Mouse (Mus musculus) liver, embryonic 16.5 days (tissue): ENCODE measurements at regions not wholly inside any gene's neighbourhood (a gene's known extent, or its start where the extent isn't known, plus 50 kb on each side); places are given as distances from the start of the nearest gene placed in this dataset.

Source experiments
- ATAC-seq: fragments of 200-750 bp; cut with Nextera tagmentation; 2 replicates; pipeline ENCODE4 v1.8.0; 2017; ENCODE audit warnings: low read depth, mild to moderate bottlenecking, moderate number of reproducible peaks, moderate library complexity
- H3K27ac ChIP-seq: fragments of 300-500 bp; sonication (generic); 2 replicates; pipeline ENCODE4 v1.5.1; 2014; ENCODE audit warnings: mild to moderate bottlenecking, low read length
- H3K27me3 ChIP-seq: fragments of 300-500 bp; sonication (generic); 2 replicates; pipeline ENCODE4 v1.6.1; 2014; ENCODE audit warnings: low read depth, low read length, mixed read lengths; ENCODE audit not compliant: control insufficient read depth, insufficient read depth
- H3K36me3 ChIP-seq: fragments of 300-500 bp; sonication (generic); 2 replicates; pipeline ENCODE4 v1.6.1; 2014; ENCODE audit warnings: mild to moderate bottlenecking; ENCODE audit not compliant: control insufficient read depth, insufficient read depth
- H3K4me1 ChIP-seq: fragments of 300-500 bp; sonication (generic); 2 replicates; pipeline ENCODE4 v1.6.1; 2014; ENCODE audit warnings: low read depth, low read length, mixed read lengths; ENCODE audit not compliant: control insufficient read depth
- H3K4me2 ChIP-seq: fragments of 300-500 bp; sonication (generic); 2 replicates; pipeline ENCODE4 v1.6.1; 2014; ENCODE audit warnings: low read depth, low read length, mixed read lengths
- H3K4me3 ChIP-seq: fragments of 300-500 bp; sonication (generic); 2 replicates; pipeline ENCODE4 v1.5.1; 2014; ENCODE audit warnings: low read depth, mild to moderate bottlenecking, low read length
- H3K9ac ChIP-seq: fragments of 300-500 bp; sonication (generic); 2 replicates; pipeline ENCODE4 v1.6.1; 2014; ENCODE audit warnings: low read depth, low read length
- H3K9me3 ChIP-seq: fragments of 300-500 bp; sonication (generic); replicated peaks from 2 replicates; pipeline ENCODE4 v1.6.1; 2016; ENCODE audit warnings: low read length; ENCODE audit not compliant: control insufficient read depth
- WGBS: fragments of 180-500 bp; shearing (Covaris S2); extraction: QIAGEN DNeasy Blood & Tissue Kit; methylation state at CpG from one replicate; pipeline ENCODE4 v1.1.7; 2014; ENCODE audit not compliant: insufficient replicate concordance; 5-methylcytosine and 5-hydroxymethylcytosine counted together

- Histone ChIP-seq H3K9ac (no peak overlapping the region), H3K27ac (no peak overlapping the region), H3K4me1 (no peaks in the 10 kb centered on the region), H3K36me3 (no peaks in the 10 kb centered on the region), H3K27me3 (no peaks in the 10 kb centered on the region), H3K4me2 (no peak overlapping the region), H3K9me3 (no peaks in the 10 kb centered on the region), H3K4me3 (no peak overlapping the region)
- no peak for ATAC-seq
- WGBS = 34% methylated on average over 4 of the region's 4 CpGs
Observed at GRCm38 (mm10) chr2:133438018-133438417, 113.9 kb upstream of the Bmp2 start.

- H3K4me2 ChIP-seq = no peak overlapping the region
- WGBS = 60% methylated on average over 4 of the region's 4 CpGs
- H3K4me3 ChIP-seq = no peak overlapping the region
- H3K27ac ChIP-seq = no peak overlapping the region
- ATAC-seq = no peak
- no peaks in the 10 kb centered on the region for H3K4me1 ChIP-seq
- no peaks in the 10 kb centered on the region for H3K9me3 ChIP-seq
- H3K9ac ChIP-seq = no peak overlapping the region
- no peaks in the 10 kb centered on the region for H3K36me3 ChIP-seq
- H3K27me3 ChIP-seq = no peaks in the 10 kb centered on the region
Observed at GRCm38 (mm10) chr2:133443024-133443423, 108.9 kb upstream of the Bmp2 start.

- H3K4me1 ChIP-seq = no peaks in the 10 kb centered on the region
- WGBS = 46% methylated on average over 2 of the region's 2 CpGs
Observed at GRCm38 (mm10) chr2:133443490-133443889, 108.5 kb upstream of the Bmp2 start.

GRCm38 (mm10) chr2:133452947-133453346 is 99.0 kb upstream of the Bmp2 start:
- no peak overlapping the region for H3K4me2 ChIP-seq
- no peak for ATAC-seq
- H3K4me1 ChIP-seq = no peaks in the 10 kb centered on the region
- H3K27me3 ChIP-seq = no peaks in the 10 kb centered on the region
- 40% methylated on average over 6 of the region's 6 CpGs for WGBS
- H3K4me3 ChIP-seq = no peak overlapping the region
- H3K9ac ChIP-seq = no peak overlapping the region
- H3K27ac ChIP-seq = no peak overlapping the region
- no peaks in the 10 kb centered on the region for H3K9me3 ChIP-seq
- H3K36me3 ChIP-seq = no peaks in the 10 kb centered on the region

More at GRCm38 (mm10) chr2:133443490-133443889, 108.5 kb upstream of the Bmp2 start:
- no peak overlapping the region for H3K27ac ChIP-seq
- H3K27me3 ChIP-seq = no peaks in the 10 kb centered on the region
- H3K36me3 ChIP-seq = no peaks in the 10 kb centered on the region
- H3K4me2 ChIP-seq = no peak overlapping the region
- ATAC-seq = no peak
- H3K9ac ChIP-seq = no peak overlapping the region
- no peak overlapping the region for H3K4me3 ChIP-seq
- H3K9me3 ChIP-seq = no peaks in the 10 kb centered on the region

GRCm38 (mm10) chr2:133455484-133456170 is 96.3 kb upstream of the Bmp2 start:
- no peaks in the 10 kb centered on the region for H3K36me3 ChIP-seq
- H3K27ac ChIP-seq = no peak overlapping the region
- H3K9ac ChIP-seq = no peak overlapping the region
- H3K4me1 ChIP-seq = no peaks in the 10 kb centered on the region
- H3K4me2 ChIP-seq = no peak overlapping the region
- 51% methylated on average over 7 of the region's 7 CpGs for WGBS
- H3K4me3 ChIP-seq = no peak overlapping the region
- no peaks in the 10 kb centered on the region for H3K9me3 ChIP-seq
- no peak for ATAC-seq
- H3K27me3 ChIP-seq = no peaks in the 10 kb centered on the region

GRCm38 (mm10) chr2:133456785-133457184 is 95.2 kb upstream of the Bmp2 start:
- Histone ChIP-seq H3K27me3 (no peaks in the 10 kb centered on the region), H3K4me3 (no peak overlapping the region), H3K36me3 (no peaks in the 10 kb centered on the region), H3K4me2 (no peak overlapping the region), H3K27ac (no peak overlapping the region), H3K9me3 (no peaks in the 10 kb centered on the region), H3K9ac (no peak overlapping the region), H3K4me1 (no peaks in the 10 kb centered on the region)
- no peak for ATAC-seq
- 32% methylated on average over 2 of the region's 2 CpGs for WGBS

GRCm38 (mm10) chr2:133458735-133459134 is 93.2 kb upstream of the Bmp2 start:
- Histone ChIP-seq H3K27me3 (no peaks in the 10 kb centered on the region), H3K36me3 (no peaks in the 10 kb centered on the region), H3K4me2 (no peak overlapping the region), H3K9me3 (no peaks in the 10 kb centered on the region), H3K4me3 (no peak overlapping the region), H3K4me1 (no peaks in the 10 kb centered on the region), H3K9ac (no peak overlapping the region), H3K27ac (no peak overlapping the region)
- peak; percentile 61 for ATAC-seq
- 12% methylated on average over 2 of the region's 2 CpGs for WGBS

GRCm38 (mm10) chr2:133460814-133461213 is 91.1 kb upstream of the Bmp2 start:
- H3K27me3 ChIP-seq = no peaks in the 10 kb centered on the region
- H3K9ac ChIP-seq = no peak overlapping the region
- no peaks in the 10 kb centered on the region for H3K4me1 ChIP-seq
- H3K36me3 ChIP-seq = no peaks in the 10 kb centered on the region
- peak; percentile 53; the same call in 1 of the 2 replicates for ATAC-seq
- WGBS = 57% methylated on average over 7 of the region's 7 CpGs
- H3K4me3 ChIP-seq = no peak overlapping the region
- no peak overlapping the region for H3K4me2 ChIP-seq
- H3K27ac ChIP-seq = no peak overlapping the region
- no peaks in the 10 kb centered on the region for H3K9me3 ChIP-seq

- no peaks in the 10 kb centered on the region for H3K9me3 ChIP-seq
- no peak overlapping the region for H3K4me2 ChIP-seq
- no peak overlapping the region for H3K9ac ChIP-seq
- H3K4me3 ChIP-seq = no peak overlapping the region
- H3K27ac ChIP-seq = no peak overlapping the region
- 53% methylated on average over 2 of the region's 2 CpGs for WGBS
- no peaks in the 10 kb centered on the region for H3K4me1 ChIP-seq
- no peaks in the 10 kb centered on the region for H3K27me3 ChIP-seq
- H3K36me3 ChIP-seq = no peaks in the 10 kb centered on the region
- no peak for ATAC-seq
Observed at GRCm38 (mm10) chr2:133462378-133462777, 89.6 kb upstream of the Bmp2 start.
